Mouse (Mus musculus): ENCODE results near the gene Ifitm2.

The Ifitm2 gene

GRCm38 (mm10) chr7:140942341-140942740 lies 13.4 kb downstream of the Ifitm2 start:
- no peak for DNase-seq

GRCm38 (mm10) chr7:140941222-140942051 lies 14.3 kb downstream of the Ifitm2 start, which contains the start of gene Pgghg:
Pgghg (plus strand) TSS chr7:140941391.
- peak; percentile 93 for DNase-seq

GRCm38 (mm10) chr7:140939669-140940171 lies 16.1 kb downstream of the Ifitm2 start:
- peak; percentile 66 for DNase-seq

GRCm38 (mm10) chr7:140938896-140939295 lies 16.9 kb downstream of the Ifitm2 start:
- DNase-seq: no peak

GRCm38 (mm10) chr7:140938436-140938835 lies 17.4 kb downstream of the Ifitm2 start:
- DNase-seq: no peak

GRCm38 (mm10) chr7:140927181-140927580 lies 28.6 kb downstream of the Ifitm2 start:
- no peak for DNase-seq

- DNase-seq: no peak
Observed at GRCm38 (mm10) chr7:140923070-140923775, 32.6 kb downstream of the Ifitm2 start.

- DNase-seq: peak; percentile 41
Observed at GRCm38 (mm10) chr7:140922398-140923069, 33.3 kb downstream of the Ifitm2 start.

GRCm38 (mm10) chr7:140921225-140921975 lies 34.4 kb downstream of the Ifitm2 start:
- DNase-seq: no peak

- no peak for DNase-seq
Observed at GRCm38 (mm10) chr7:140920418-140921029, 35.3 kb downstream of the Ifitm2 start, which contains the start of gene Nlrp6. Nlrp6 (plus strand) TSS chr7:140920902.

GRCm38 (mm10) chr7:140919911-140920310 lies 35.9 kb downstream of the Ifitm2 start:
- no peak for DNase-seq

GRCm38 (mm10) chr7:140914031-140914690 lies 41.6 kb downstream of the Ifitm2 start:
- no peak for DNase-seq

GRCm38 (mm10) chr7:140912846-140913482 lies 42.8 kb downstream of the Ifitm2 start:
- no peak for DNase-seq

- DNase-seq: no peak
Observed at GRCm38 (mm10) chr7:140912293-140912692, 43.5 kb downstream of the Ifitm2 start.

- DNase-seq: peak; percentile 86
Observed at GRCm38 (mm10) chr7:140908634-140909107, 47.1 kb downstream of the Ifitm2 start.

GRCm38 (mm10) chr7:140908181-140908580 lies 47.6 kb downstream of the Ifitm2 start:
- DNase-seq: no peak

GRCm38 (mm10) chr7:140907697-140908096 lies 48.1 kb downstream of the Ifitm2 start:
- no peak for DNase-seq

- no peak for DNase-seq
Observed at GRCm38 (mm10) chr7:140907131-140907530, 48.7 kb downstream of the Ifitm2 start.

GRCm38 (mm10) chr7:140905642-140906081 lies 50.1 kb downstream of the Ifitm2 start:
- no peak for DNase-seq

Data from lung, postnatal 36 days (tissue).